Mouse (Mus musculus) myocyte (in vitro differentiated cells): ENCODE data around the gene Pigp.

ENCODE experiments used
- MAX ChIP-seq: IDR thresholded peaks from one replicate; pipeline ENCODE4 v1.6.1; 2011; ENCODE audit warnings: low read depth, mild to moderate bottlenecking, control low read depth
- POLR2A ChIP-seq: IDR thresholded peaks from one replicate; pipeline ENCODE4 v1.6.1; 2011; ENCODE audit warnings: low read depth, mild to moderate bottlenecking, control low read depth, moderate library complexity; ENCODE audit not compliant: insufficient read length
- POLR2AphosphoS2 ChIP-seq: IDR thresholded peaks from one replicate; pipeline ENCODE4 v1.6.1; 2011; ENCODE audit warnings: low read depth, control low read depth; ENCODE audit not compliant: insufficient read length
- USF1 ChIP-seq: IDR thresholded peaks from one replicate; pipeline ENCODE4 v1.6.1; 2011; ENCODE audit warnings: low read depth, mild to moderate bottlenecking, control low read depth, moderate library complexity

DNA sequence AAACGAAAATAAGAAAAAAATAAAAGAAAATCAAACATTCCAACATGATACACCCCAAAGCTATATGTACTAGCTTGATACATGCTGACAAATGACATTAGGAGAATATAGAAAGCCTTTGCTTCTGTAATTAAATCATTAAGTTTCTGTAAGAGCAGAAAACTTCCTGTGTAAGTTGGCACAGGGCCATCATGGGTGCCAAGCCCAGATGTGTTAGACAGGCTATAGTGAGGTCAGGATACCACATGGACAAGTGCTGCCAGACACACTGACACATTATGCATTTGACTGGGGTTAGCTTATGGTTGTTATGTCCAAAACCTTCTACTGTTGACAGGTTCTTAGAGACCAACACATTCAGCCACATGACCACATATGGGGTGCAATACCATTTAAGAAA lies 56.4 kb downstream of the Pigp start:
- TF ChIP-seq POLR2A (no peak), POLR2AphosphoS2 (no peak), MAX (no peak), USF1 (no peak)
